Mouse (Mus musculus) kidney, embryonic 14.5 days (tissue): ENCODE results near the gene Aktip. TPM values are rescaled to one million over a fixed set of nuclear protein-coding genes. Genes with fewer than 3 reads are reported as not detected.

ENCODE experiments used
- ATAC-seq: fragments of 200-750 bp; cut with Nextera tagmentation; 2 replicates; pipeline ENCODE4 v1.8.0; 2017; ENCODE audit warnings: moderate number of reproducible peaks, mild to moderate bottlenecking, moderate TSS enrichment, moderate library complexity; ENCODE audit not compliant: low FRiP score, low TSS enrichment
- H3K27ac ChIP-seq: fragments of 300-500 bp; sonication (generic); 2 replicates; pipeline ENCODE4 v1.5.1; 2014; ENCODE audit warnings: low read depth, mild to moderate bottlenecking, low read length, moderate library complexity, mixed read lengths
- H3K27me3 ChIP-seq: fragments of 300-500 bp; sonication (generic); 2 replicates; pipeline ENCODE4 v1.6.1; 2014; ENCODE audit warnings: mild to moderate bottlenecking, low read length; ENCODE audit not compliant: control insufficient read depth, insufficient read depth
- H3K36me3 ChIP-seq: fragments of 300-500 bp; sonication (generic); 2 replicates; pipeline ENCODE4 v1.6.1; 2014; ENCODE audit warnings: low read length, mixed read lengths; ENCODE audit not compliant: control insufficient read depth, insufficient read depth
- H3K4me1 ChIP-seq: fragments of 300-500 bp; sonication (generic); 2 replicates; pipeline ENCODE4 v1.6.1; 2014; ENCODE audit warnings: low read length, mixed read lengths; ENCODE audit not compliant: control insufficient read depth, insufficient read depth
- H3K4me2 ChIP-seq: fragments of 300-500 bp; sonication (generic); replicated peaks from 2 replicates; pipeline ENCODE4 v1.6.1; 2014; ENCODE audit warnings: low read depth, mild to moderate bottlenecking, low read length
- H3K4me3 ChIP-seq: fragments of 300-500 bp; sonication (generic); 2 replicates; pipeline ENCODE4 v1.5.1; 2014; ENCODE audit warnings: mild to moderate bottlenecking, low read length
- H3K9ac ChIP-seq: fragments of 300-500 bp; sonication (generic); 2 replicates; pipeline ENCODE4 v1.6.1; 2014; ENCODE audit warnings: low read depth, mild to moderate bottlenecking, low read length, moderate library complexity
- H3K9me3 ChIP-seq: fragments of 300-500 bp; sonication (generic); 2 replicates; pipeline ENCODE4 v1.6.1; 2016; ENCODE audit warnings: low read length; ENCODE audit not compliant: control insufficient read depth
- WGBS: fragments of 180-500 bp; shearing (Covaris S2); extraction: QIAGEN DNeasy Blood & Tissue Kit; methylation state at CpG from one replicate; pipeline ENCODE4 v1.1.7; 2014; 5-methylcytosine and 5-hydroxymethylcytosine counted together
- polyA plus RNA-seq: library from polyadenylated mRNA; unstranded; fragments of >200 nt; fragmentation: Nextera tagmentation; extraction: Ambion mirVana; gene quantifications from 2 replicates; pipeline ENCODE4 v1.2.1, GENCODE M21; 2014

Aktip gene
- 60.3 and 69.5 TPM in 2 replicates for polyA plus RNA-seq

DNA sequence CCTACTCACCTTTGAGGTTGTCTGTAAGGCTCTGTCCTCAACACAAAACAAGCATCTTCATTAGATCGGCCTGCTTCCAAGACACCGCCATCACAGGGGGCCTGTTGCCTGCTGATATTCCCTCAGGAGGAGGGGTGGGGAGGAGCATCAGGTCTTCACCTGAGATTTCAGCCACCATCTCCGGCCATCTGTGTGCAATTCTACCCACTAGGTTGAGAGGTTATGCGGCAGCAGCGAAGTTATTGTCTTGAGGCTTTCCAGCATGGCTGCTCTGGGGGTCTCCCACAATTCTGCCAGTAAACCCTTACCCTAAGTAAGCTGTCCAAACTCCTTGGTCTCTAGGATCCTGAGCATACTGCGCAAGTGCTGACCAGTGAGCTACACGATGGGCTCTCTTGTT, at the start of gene Aktip:
Gene Aktip (minus strand): TSS at position 101 of the 400 bp plus-strand sequence.
- ATAC-seq = no peak
- no peaks in the 10 kb centered on the region for H3K27me3 ChIP-seq
- H3K4me2 ChIP-seq = no peak within 1 kb of the TSS
- WGBS = 96% methylated on average over 7 of the region's 7 CpGs
- H3K4me3 ChIP-seq = no peak within 1 kb of the TSS
- H3K4me1 ChIP-seq = no peaks in the 10 kb centered on the region
- no peaks in the 10 kb centered on the region for H3K36me3 ChIP-seq
- H3K9ac ChIP-seq = no peak within 1 kb of the TSS
- no peaks in the 10 kb centered on the region for H3K9me3 ChIP-seq
- no peak within 1 kb of the TSS for H3K27ac ChIP-seq

DNA sequence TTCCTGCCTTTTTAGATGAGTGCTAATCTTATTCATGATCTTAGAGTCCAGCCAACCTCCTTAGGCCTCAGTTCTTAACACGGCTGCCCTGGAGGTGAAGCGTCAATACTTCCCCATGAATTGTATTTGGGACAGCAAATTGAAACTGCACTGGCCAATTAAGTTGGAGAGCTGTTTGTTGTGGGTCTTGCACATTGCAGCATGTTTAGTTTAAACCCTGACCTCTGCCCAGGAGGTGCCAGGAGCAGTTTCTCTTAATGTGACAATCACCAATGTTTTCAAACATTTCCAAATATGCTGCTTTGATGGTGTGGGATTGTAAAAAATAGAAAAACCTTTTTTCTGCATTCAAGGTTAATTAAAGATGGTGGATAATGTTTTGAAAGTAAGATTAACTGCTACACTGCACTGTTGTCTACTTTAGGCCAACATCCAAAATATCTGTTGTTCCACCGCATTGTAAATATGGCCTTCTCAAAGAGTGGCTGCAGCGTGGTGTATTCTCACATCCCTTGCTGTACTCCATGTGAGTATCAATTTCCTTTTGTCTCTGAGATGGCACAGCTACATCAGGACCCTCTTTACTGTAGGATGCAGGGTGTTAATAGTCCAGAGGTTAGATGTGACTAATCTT, 46.2 kb upstream of the Aktip start:
- no peak overlapping the region for H3K4me3 ChIP-seq
- no peaks in the 10 kb centered on the region for H3K27me3 ChIP-seq
- no peaks in the 10 kb centered on the region for H3K9me3 ChIP-seq
- no peak for ATAC-seq
- H3K4me1 ChIP-seq = no peaks in the 10 kb centered on the region
- no peak overlapping the region for H3K9ac ChIP-seq
- 85% methylated on average over 4 of the region's 4 CpGs for WGBS
- no peaks in the 10 kb centered on the region; the same call in 1 of the 2 replicates for H3K36me3 ChIP-seq
- no peak overlapping the region for H3K27ac ChIP-seq
- no peak overlapping the region for H3K4me2 ChIP-seq

DNA sequence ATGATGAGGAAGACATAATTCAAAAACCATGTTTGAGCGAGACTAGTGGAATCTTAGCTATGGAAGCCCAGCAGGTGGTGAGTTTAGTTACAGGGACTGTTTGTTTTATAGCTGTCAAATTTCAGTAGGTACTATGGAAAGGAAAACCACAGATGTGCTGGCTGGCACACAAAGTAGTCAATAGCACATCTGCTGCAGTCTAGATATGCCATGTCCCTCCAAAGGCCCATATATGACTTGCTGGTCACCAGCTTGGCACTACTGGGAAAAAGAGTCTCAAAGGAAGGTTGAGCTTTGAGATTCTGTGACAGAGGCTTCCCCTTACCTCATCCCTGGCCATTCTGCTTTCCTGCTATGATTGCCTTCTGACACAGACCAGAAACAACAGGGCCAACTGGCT, 42.9 kb upstream of the Aktip start:
- Histone ChIP-seq H3K4me2 (no peak overlapping the region), H3K27ac (no peak overlapping the region), H3K4me3 (no peak overlapping the region), H3K27me3 (no peaks in the 10 kb centered on the region), H3K9ac (no peak overlapping the region), H3K4me1 (no peaks in the 10 kb centered on the region), H3K36me3 (no peaks in the 10 kb centered on the region), H3K9me3 (no peaks in the 10 kb centered on the region)
- no peak for ATAC-seq
- whole genome bisulfite sequencing = 84% methylated on average over 1 of the region's 1 CpGs

DNA sequence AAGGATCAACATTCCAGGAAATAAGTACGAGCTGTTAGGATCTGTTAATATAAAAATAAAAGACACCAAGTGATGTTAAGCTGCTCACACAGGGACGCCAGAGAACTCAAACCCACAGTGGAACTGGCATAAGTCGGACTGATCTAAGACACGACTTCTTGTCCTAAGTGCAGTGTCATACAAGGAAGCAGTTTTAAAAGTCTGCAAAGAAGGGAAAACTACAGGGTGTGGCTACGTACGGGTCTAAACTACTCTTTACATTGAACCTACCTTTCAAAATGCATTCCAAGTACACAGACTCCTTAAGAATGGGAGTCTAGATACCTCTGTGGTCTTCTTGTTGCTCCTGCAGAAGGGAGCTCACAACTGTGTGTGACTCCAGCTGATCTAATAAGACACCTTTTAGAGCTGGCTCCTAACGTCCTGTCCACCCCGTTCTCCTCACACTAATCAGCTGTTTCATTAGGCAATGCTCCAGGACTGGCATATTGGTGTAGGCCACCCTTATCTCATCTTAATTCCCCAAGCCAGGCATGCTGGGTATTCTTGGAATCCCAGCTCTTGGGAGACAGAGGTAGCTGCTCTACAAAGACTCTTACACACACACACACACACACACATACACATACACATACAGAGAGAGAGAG, 42.2 kb upstream of the Aktip start:
- ATAC-seq = no peak
- 71% methylated on average over 8 of the region's 8 CpGs for WGBS
- Histone ChIP-seq H3K4me3 (no peak overlapping the region), H3K4me2 (no peak overlapping the region), H3K9ac (no peak overlapping the region), H3K36me3 (no peaks in the 10 kb centered on the region), H3K27ac (no peak overlapping the region), H3K4me1 (no peaks in the 10 kb centered on the region), H3K27me3 (no peaks in the 10 kb centered on the region), H3K9me3 (no peaks in the 10 kb centered on the region)

DNA sequence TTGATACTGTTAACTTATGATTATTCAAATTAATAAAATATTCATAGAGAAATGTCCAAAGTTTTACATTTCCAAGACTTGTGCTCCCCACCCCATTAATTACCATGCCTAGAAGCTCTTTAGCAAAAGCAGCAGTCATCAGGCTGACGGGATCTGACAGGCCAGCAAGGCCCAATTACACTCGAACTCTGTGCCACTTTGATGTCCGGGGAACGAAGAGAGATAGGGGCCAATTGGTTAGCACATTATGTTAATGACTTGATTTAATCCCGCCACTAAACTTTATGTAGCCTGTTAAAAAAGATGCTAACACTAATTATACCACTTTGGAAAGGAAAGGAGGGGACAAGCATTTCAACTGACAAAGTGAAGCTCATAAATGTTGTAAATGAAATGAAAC, 41.6 kb upstream of the Aktip start:
- H3K9me3 ChIP-seq = no peaks in the 10 kb centered on the region
- H3K4me1 ChIP-seq = no peaks in the 10 kb centered on the region
- no peak overlapping the region for H3K27ac ChIP-seq
- ATAC-seq = no peak
- H3K27me3 ChIP-seq = no peaks in the 10 kb centered on the region
- no peak overlapping the region for H3K4me3 ChIP-seq
- H3K4me2 ChIP-seq = no peak overlapping the region
- WGBS = 44% methylated on average over 5 of the region's 5 CpGs
- H3K9ac ChIP-seq = no peak overlapping the region
- H3K36me3 ChIP-seq = no peaks in the 10 kb centered on the region

DNA sequence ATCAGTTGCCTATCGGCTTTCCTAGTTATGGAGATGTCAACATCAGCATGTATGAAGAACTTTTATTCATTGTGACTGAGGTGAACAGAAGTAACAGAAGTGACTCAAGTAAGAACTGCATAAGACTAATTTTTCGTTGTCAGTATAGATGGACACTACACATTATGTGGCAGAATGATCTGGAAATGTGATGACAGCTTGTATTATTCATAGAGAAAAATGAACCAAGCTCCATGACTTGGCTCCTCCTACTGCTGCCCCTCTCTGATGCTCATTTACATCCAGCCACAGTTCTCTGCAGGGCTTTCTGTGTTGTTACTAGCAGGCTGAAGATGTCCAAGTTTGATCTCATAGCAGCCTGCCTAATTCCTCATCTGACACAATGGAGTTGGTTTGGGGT, 37.4 kb upstream of the Aktip start:
- no peaks in the 10 kb centered on the region for H3K9me3 ChIP-seq
- no peak overlapping the region for H3K4me2 ChIP-seq
- no peak for ATAC-seq
- no peak overlapping the region for H3K4me3 ChIP-seq
- no peaks in the 10 kb centered on the region for H3K27me3 ChIP-seq
- no peak overlapping the region for H3K9ac ChIP-seq
- H3K4me1 ChIP-seq = no peaks in the 10 kb centered on the region
- no peak overlapping the region for H3K27ac ChIP-seq
- WGBS = 66% methylated on average over 2 of the region's 2 CpGs
- no peaks in the 10 kb centered on the region for H3K36me3 ChIP-seq

DNA sequence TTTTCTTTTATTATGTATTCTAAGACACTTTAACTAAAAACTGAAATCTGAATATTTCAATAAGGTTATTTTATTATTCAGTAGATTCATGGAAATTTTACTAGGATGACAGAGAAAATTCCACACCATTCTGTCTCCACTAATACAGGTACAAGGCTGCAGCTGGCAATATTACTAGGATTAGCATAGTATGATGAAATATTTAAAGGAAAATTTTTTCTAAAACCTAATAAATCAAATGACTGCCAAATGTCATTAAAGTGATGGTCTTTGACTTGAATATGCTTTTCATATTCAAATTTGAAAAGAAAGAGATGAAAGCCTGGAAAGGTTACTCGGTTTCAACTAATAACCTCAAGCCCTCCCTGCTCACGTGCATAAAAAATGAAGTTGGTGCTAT, 34.3 kb upstream of the Aktip start:
- WGBS = 90% methylated on average over 2 of the region's 2 CpGs
- no peaks in the 10 kb centered on the region for H3K4me1 ChIP-seq
- no peak overlapping the region for H3K4me2 ChIP-seq
- H3K9ac ChIP-seq = no peak overlapping the region
- H3K4me3 ChIP-seq = no peak overlapping the region
- no peaks in the 10 kb centered on the region for H3K36me3 ChIP-seq
- H3K9me3 ChIP-seq = no peaks in the 10 kb centered on the region
- no peak for ATAC-seq
- H3K27ac ChIP-seq = no peak overlapping the region
- H3K27me3 ChIP-seq = no peaks in the 10 kb centered on the region

DNA sequence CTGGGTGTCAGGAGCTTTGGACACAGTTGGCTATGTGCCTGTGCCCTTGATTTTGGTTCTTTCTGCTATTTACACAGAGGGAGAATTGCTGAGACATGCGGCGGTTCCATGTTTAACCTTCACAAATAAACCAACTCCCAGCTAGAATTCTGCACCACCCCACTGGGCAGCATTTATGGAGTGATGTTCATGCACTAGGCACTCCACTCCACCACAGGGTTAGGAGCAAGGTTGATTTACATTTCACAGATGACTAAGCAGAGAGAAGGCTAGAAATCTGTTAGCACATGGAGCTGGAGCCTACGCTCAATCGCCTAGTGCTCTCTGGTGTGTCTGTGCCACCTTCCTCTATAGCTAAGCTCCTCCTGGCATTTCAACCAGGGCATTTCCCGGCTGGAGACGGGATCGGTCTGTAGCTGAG, 27.7 kb upstream of the Aktip start:
- WGBS = 85% methylated on average over 7 of the region's 7 CpGs
- no peak for ATAC-seq
- no peaks in the 10 kb centered on the region for H3K4me1 ChIP-seq
- no peak overlapping the region for H3K4me3 ChIP-seq
- H3K9ac ChIP-seq = no peak overlapping the region
- H3K9me3 ChIP-seq = no peaks in the 10 kb centered on the region
- peaks cover 2% of the 10 kb centered on the region; the same call in 1 of the 2 replicates for H3K36me3 ChIP-seq
- H3K27me3 ChIP-seq = no peaks in the 10 kb centered on the region
- no peak overlapping the region for H3K4me2 ChIP-seq
- H3K27ac ChIP-seq = no peak overlapping the region

DNA sequence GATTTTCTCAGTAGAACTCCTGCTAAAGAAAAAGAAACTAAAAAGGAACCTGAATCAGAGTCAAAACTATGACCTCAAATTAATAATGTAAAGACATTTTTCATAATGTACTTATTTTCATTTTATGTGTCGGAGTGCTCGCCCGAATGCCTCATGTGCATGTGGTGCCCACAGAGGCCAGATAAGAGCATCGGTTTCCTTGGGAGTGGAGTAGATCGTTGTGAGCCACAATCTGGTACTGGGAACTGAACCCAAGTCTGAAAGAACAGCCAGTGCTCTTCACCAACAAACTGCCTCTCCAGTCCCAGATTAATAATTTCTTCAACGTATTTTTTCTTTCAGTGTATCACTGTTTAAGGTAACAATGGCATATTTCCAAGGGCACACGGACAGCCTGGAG, 24.5 kb upstream of the Aktip start:
- Histone ChIP-seq H3K9me3 (no peaks in the 10 kb centered on the region), H3K4me2 (no peak overlapping the region), H3K4me3 (no peak overlapping the region), H3K4me1 (no peaks in the 10 kb centered on the region), H3K27me3 (no peaks in the 10 kb centered on the region), H3K27ac (no peak overlapping the region), H3K36me3 (peaks cover 2% of the 10 kb centered on the region; the same call in 1 of the 2 replicates), H3K9ac (no peak overlapping the region)
- 89% methylated on average over 7 of the region's 7 CpGs for WGBS
- ATAC-seq = no peak
